Mouse (Mus musculus): ENCODE measurements at regions not wholly inside any gene's neighbourhood (a gene's known extent, or its start where the extent isn't known, plus 50 kb on each side); places are given as distances from the start of the nearest gene placed in this dataset.

- TF ChIP-seq CTCF (IDR thresholded peaks at IDR 0.05; ENCODE audit: borderline replicate concordance, control insufficient read depth, extremely low read depth, insufficient read depth, low read length, poor library complexity) (no peak), POLR2A (IDR thresholded peaks at IDR 0.05; ENCODE audit: control insufficient read depth, extremely low read depth, insufficient read depth, low read length, poor library complexity) (no peak)
Measured at GRCm38 (mm10) chr9:9375304-9375904, 136.5 kb upstream of the Arhgap42 start.
